Mouse (Mus musculus) hindlimb bud, embryonic 11.5 days (tissue): ENCODE data around the gene Cmtm8.

Source experiments
- DNase-seq: peaks from one replicate; pipeline ENCODE4 v3.0.0-alpha.2; 2012; ENCODE audit warnings: low read depth, low spot score; ENCODE audit errors: extremely low spot score

The Cmtm8 gene

DNA sequence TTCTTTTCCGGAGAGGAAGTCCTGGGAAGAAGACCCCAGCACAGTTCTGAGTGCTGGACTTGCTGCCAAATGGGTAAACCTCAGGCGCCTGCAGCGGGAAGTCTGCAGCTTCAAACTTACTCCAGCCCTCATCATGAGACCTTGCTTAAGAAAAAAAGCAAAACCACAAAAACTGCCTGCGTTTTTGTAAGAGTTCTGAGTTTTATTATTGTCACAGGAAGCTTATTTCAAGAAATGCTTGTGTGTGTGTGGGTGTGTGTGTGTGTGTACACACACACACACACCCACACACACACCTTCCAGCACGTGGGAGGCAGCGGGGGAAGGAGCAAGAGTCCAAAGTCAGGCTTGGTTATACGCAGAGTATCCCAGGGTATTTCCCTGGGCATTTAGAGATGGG is 85.7 kb downstream of the Cmtm8 start:
- DNase-seq, result no peak

GRCm38 (mm10) chr9:114752863-114753484 is 91.0 kb downstream of the Cmtm8 start:
- no peak for DNase-seq

DNA sequence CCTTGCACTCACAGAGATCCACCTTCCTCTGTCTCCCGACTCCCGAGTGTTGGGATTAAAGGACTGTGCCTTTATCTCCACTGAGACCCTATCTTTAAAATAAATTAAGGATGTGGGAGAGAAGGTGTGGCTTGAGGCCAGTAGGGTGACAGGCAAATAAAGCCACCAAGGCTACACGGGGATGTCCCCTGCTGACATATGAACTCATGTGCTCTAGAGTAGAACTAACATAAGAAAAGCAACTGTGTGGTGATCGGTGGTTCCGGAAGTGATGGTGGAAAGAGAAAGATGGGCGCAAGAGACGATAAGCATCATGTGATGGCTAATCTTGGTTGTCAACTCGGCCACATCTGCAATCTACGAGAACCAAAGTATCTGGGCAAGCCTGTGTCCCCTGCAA is 91.6 kb downstream of the Cmtm8 start:
- DNase-seq, result no peak

DNA sequence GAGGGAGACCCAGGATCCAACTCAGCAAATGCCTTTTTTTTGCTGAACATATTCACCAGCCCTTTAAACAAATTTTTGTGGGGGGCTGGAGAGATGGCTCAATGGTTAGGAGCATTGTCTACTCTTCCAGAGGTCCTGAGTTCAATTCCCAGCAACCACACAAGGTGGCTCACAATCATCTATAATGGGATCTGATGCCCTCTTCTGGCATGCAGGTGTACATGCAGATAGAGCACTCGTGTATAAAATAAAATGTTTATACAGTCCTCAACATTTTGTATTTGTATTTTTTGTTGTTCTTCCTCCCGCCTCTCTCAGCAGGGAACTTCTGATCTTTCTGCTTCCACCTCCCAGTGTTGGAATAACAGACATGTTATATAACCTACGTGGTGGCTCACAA is 92.4 kb downstream of the Cmtm8 start:
- no peak for DNase-seq

DNA sequence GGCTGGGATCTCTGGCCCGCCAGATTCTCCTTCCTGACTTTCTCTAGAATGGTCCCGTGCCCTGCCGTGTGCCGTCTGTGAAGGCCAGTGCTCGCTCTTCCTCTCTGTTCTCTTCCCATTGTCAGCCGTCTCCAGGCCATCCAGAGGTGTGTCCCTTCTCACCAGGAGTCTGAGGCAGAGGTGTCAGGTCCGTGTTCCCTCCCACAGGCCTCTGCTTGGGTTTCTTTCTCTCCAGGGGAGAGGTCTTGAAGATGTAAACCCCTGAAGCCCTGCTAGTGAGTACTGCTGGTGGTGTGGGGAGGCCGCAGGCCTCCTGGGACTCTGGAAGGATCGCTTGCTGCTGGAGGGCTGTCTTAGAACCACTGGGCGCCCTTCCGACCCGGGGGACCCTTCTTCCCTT is 96.5 kb downstream of the Cmtm8 start:
- no peak for DNase-seq

DNA sequence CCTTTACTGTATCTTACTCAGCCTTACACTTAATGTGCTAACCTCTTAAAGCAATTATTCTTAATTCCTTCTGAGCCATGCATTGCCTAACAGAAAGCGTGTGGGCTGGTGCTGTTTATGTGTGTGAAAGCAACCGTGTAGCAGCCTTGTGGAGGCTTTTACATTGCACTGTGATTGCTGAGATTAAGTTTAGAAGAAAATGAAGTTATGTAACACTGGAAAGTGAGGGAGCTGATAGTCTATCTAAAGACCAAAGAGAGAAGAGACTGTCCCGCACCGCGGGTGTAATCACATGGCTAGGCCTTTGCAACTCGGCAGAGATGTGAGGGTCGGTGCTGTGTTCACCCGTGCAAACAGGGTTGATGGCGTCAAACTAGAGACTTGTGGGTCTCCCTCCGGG is 96.9 kb downstream of the Cmtm8 start:
- DNase-seq, result no peak

GRCm38 (mm10) chr9:114745654-114746053 is 98.3 kb downstream of the Cmtm8 start:
- no peak for DNase-seq

DNA sequence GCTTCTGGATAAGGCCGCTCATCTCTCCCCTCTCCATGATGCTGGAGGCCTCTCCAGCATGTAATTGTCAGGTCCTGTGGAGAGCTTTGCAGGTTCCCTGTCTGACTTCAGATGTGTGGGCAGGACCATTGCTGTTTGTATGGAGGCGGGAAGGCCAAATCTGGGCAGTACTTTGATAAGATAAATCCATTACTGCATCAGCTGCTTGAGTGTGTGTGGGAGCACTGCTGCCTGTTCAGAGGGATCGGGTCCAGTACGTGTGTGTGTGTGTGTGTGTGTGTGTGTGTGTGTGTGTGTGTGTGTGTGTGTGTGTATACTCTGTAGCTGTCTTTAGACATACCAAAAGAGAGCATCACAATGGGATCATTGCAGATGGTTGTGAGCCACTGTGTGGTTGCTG is 98.8 kb downstream of the Cmtm8 start:
- DNase-seq, result no peak

DNA sequence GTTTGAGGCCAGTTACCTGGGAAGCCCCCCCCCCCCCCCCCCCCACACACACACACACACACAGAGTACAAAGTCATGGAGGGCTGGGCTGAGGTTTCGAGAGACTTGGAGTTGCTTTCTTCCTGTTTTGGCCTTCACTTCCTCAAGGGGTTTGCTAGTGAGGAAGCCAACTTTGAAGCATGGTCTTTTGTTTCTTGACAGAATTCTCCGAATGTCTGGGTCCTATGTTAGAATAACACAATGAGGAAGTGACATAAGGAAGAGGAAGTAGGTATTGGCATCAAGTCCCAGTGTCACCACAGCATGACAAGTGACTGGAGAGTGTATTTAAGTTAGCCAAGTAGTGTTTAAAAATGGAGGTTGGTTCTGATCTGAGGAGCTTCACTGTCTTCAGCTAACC is 101.2 kb downstream of the Cmtm8 start:
- DNase-seq, result no peak

- no peak for DNase-seq
Observed at GRCm38 (mm10) chr9:114740336-114740735, 103.6 kb downstream of the Cmtm8 start.
